ENCODE assay signal across 14 mouse cellular contexts in genomic region chr7:145239736-145240505, GRCm38 (mm10). TPM values are rescaled to one million over a fixed set of nuclear protein-coding genes. Genes with fewer than 3 reads are reported as not detected.
A peak's percentile ranks its signal among the peaks of the same experiment; 100 is the strongest.
DNase-seq lines count a peak whose midpoint lies in the region; ATAC-seq and TF ChIP-seq lines count a peak whose summit lies in the region.
"Had no signal": no experiment of that assay in that cellular context is flagged by ENCODE, and none has a peak within 500 bp of the region (broad histone marks: within the 10 kb centered on the region; RNA-seq: fewer than 3 reads in every experiment).

No protein-coding gene starts in this region.

- no peak for TF ChIP-seq CTCF in kidney, adult 2 months (conservative IDR thresholded peaks at IDR 0.05; ENCODE audit: insufficient read depth, insufficient read length, low read depth, low read length)

- intact Hi-C loops in left cerebral cortex, postnatal 4 days (cut with DNase I), result no loop called here

- WGBS in kidney, adult 2 months, result 45% methylated on average over 8 of the region's 8 CpGs
- WGBS in neural tube, embryonic 15.5 days, result 50% methylated on average over 8 of the region's 8 CpGs

- H3K27ac ChIP-seq in kidney, adult 2 months (ENCODE audit: insufficient read depth, low read depth, low read length), result peak overlapping the region; percentile 60
- no peak overlapping the region for H3K27ac ChIP-seq in neural tube, embryonic 15.5 days (replicated peaks)

- no peaks in the 10 kb centered on the region for H3K36me3 ChIP-seq in kidney, adult 2 months (ENCODE audit: control insufficient read depth, insufficient read depth, low read length)
- no peaks in the 10 kb centered on the region for H3K36me3 ChIP-seq in neural tube, embryonic 15.5 days

- no peak for ATAC-seq in neural tube, embryonic 15.5 days (ENCODE audit: low FRiP score)

- no peak overlapping the region for H3K4me2 ChIP-seq in neural tube, embryonic 15.5 days

- no peak for TF ChIP-seq POLR2A in kidney, adult 2 months (IDR thresholded peaks at IDR 0.05; ENCODE audit: low read depth, low read length)

- no peaks in the 10 kb centered on the region for H3K9me3 ChIP-seq in neural tube, embryonic 15.5 days (replicated peaks)

- H3K4me1 ChIP-seq in kidney, adult 2 months (ENCODE audit: control insufficient read depth, insufficient read depth, low read length), result peaks cover 46% of the 10 kb centered on the region
- peaks cover 11% of the 10 kb centered on the region for H3K4me1 ChIP-seq in neural tube, embryonic 15.5 days

- H3K4me3 ChIP-seq in kidney, adult 2 months (ENCODE audit: insufficient read depth, low read depth, low read length), result no peak overlapping the region
- H3K4me3 ChIP-seq in neural tube, embryonic 15.5 days (replicated peaks), result no peak overlapping the region

- H3K27me3 ChIP-seq in kidney, adult 2 months (replicated peaks; ENCODE audit: control insufficient read depth, insufficient read depth, low read length), result no peaks in the 10 kb centered on the region
- peaks cover 8% of the 10 kb centered on the region for H3K27me3 ChIP-seq in neural tube, embryonic 15.5 days (replicated peaks)

- DNase-seq in left cerebral cortex, postnatal 4 days, result peak; percentile 55
- DNase-seq in left cerebral cortex, adult 18-20 months (ENCODE audit: low spot score in 2 of 2), result no peak
- DNase-seq in kidney, adult 2 months, result peak; percentile 87
- peak; percentile 50 to 60 for DNase-seq in lung, adult 18-20 months
- DNase-seq in layer of hippocampus, adult 9-10 months (ENCODE audit: low spot score), result no peak
- no peak for DNase-seq in thymus, adult 18-20 months
- DNase-seq: gastrocnemius, postnatal 14 days; layer of hippocampus, postnatal 36 days; retina, postnatal 1 day; thymus, postnatal 25 days had no signal

- no peak overlapping the region for H3K9ac ChIP-seq in neural tube, embryonic 15.5 days (replicated peaks)

RNA-seq across cellular contexts. Expression of gene 1810010D01Rik, which starts 32.0 kb away (rescaled TPM):
- total RNA-seq in left cerebral cortex, postnatal 4 days (2021), result not detected
- under 1 TPM; 0.80 to 0.88 TPM for total RNA-seq in left cerebral cortex, adult 18-20 months (2021)
- 0.42 and 0.88 TPM in 2 replicates for polyA plus RNA-seq in kidney, adult 2 months (2012; rRNA removed)
- 0.59 TPM in 1 of 2 replicates, not detected in the other for polyA plus RNA-seq in neural tube, embryonic 15.5 days (2015; fragmentation: Nextera tagmentation; extraction: Ambion mirVana)
- total RNA-seq: liver, adult 2 months had no signal
- polyA plus RNA-seq: heart, embryonic 14.5 days; neural tube, embryonic 11.5 days had no signal

RNA-seq across cellular contexts. Expression of gene Tpcn2, which starts 43.9 kb away (rescaled TPM):
- 1 to 10 TPM; 4.7 to 5.0 TPM for total RNA-seq in left cerebral cortex, postnatal 4 days (2021)
- total RNA-seq in left cerebral cortex, adult 18-20 months (2021), result 1 to 10 TPM; 4.8 to 5.4 TPM
- 9.5 and 11.7 TPM in 2 replicates for polyA plus RNA-seq in kidney, adult 2 months (2012; rRNA removed)
- polyA plus RNA-seq in neural tube, embryonic 15.5 days (2015; fragmentation: Nextera tagmentation; extraction: Ambion mirVana), result 3.2 and 4.8 TPM in 2 replicates

Comparison
In these comparisons a context has a peak if more than half of its experiments do, and no peak if none do; other contexts are left out.
1. DNase-seq: peak in left cerebral cortex, postnatal 4 days (single experiment), kidney, adult 2 months (single experiment) and lung, adult 18-20 months (2 of 2); none in left cerebral cortex, adult 18-20 months (0 of 2), layer of hippocampus, adult 9-10 months (single experiment) and thymus, adult 18-20 months (0 of 2).